Mouse (Mus musculus) lung, postnatal 14 days (tissue): Measurements from ENCODE around the gene Sertm1.

Source experiments
- DNase-seq: peaks from one replicate; pipeline ENCODE4 v3.0.0; 2021

Gene Sertm1

DNA sequence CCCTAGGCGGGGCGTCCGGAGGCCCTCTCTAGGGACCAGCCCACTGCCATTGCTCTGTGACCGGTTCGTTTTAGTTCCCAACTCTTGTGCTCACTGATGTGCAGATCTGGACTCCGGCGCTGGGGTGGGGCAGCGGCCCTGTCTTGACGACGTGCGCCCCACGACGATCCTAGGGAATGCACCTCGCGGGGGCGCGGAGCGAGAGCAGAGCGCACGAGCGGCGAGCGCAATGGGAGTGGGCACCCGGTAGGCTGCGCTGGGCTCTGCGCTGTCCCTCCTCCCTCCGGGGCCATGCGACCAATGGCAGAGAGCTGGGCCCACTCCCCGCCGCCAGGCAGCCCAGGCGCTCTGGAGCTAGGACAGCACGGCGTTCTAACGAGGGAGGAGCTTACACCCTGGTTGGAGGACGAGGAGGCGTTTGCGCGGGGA lies at the start of gene Sertm1:
Gene Sertm1, minus strand, starts transcription at position 245 of the 429 bp plus-strand sequence.
- DNase-seq: no peak

DNA sequence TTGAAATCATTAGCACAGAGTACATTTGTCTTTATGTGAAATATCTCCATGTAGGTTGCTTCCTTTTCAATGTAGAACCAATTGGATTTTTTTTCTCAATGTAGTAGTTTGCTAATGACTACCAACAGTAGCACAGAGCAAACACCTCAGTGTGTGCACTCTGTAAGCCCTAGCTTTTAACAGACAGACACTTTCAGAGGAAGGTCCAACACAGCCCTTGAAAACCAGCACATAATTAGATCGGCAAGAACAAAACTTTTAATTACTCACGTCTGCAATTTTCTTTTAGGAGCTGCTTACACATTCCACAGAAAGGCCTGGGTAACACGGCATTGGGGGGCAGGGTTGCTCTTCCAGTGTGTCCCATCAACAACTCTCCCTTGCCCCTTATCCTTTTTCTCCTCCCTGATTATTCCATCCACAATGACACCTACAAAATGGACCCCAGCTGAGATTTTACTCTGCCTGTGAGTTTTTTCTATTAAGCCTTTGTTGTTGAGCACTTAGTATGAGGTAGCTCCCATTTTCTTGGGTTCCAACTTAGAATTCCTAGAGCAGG lies 49.3 kb upstream of the Sertm1 start:
- DNase-seq: no peak

DNA sequence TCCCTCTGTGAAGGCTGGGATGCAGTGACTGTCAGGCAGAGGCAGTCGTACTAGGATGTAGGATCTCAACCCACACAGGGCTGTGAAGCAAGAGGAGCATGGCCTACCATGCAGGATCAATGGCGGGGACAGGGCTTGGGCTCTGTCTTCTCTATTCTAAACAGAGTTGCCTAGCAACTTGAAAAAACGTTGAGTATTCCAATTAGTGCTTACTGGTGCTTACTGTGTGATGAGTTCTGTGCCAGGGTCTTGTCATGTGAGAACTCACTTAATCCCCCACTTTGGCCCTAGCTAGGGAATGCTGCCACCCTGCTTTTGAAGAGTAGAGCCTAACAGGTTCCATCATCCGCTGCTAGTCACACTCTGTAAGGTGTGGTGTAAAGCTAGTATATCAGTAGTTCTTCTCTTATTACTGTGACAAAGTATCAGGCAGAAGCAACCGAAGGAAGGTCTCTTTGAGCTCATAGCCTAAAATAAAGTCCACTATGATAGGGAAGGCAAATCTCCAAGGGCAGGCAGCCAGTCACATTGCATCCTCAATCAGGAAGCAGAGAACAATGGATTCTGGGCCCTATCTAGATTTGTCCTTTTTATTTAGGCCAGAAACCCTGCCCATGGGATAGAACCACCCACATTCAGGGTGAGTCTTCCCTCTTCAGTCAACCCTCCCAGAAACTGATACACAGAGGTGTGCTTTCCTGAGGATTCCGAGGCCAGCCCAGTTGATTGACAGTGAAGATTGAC lies 27.6 kb upstream of the Sertm1 start:
- no peak for DNase-seq

DNA sequence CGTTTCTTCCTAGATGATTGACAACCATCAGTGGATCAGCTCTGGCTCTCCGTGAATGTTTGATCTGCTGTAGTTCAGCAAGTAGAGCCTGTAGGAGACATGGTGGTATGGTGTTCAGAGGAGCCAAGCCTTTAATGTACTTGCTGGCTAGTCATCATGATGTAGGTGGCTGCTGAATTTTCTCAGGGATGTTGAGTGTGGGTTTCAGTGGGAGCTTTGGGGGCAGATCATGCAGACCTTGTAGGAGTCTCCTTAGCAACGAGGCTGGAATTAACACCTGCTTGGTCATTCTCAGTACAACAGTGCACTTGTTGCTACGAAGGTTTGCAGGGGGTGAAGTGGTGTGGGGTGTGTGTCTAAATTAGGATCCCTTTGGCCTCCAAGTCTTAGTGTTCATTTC lies 18.8 kb upstream of the Sertm1 start:
- no peak for DNase-seq

DNA sequence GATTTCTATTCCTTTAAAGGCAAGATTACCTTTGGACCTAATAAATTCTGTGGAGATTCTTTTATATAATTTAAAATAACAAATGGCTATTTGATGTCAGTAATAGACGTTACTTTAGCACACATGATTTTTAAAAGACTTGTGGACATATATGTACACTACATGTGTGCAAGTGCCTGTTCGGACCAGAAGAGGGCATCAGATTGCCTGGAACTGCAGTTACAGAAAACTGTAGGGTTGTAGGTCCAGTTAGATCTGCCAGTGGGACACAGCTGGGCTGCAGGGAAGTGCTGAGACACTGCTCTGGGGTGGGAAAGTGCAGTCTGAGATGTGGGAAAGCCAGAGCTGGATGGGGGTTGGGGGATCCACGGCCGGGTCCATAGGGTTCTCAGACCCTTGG lies 16.9 kb upstream of the Sertm1 start:
- DNase-seq: no peak

DNA sequence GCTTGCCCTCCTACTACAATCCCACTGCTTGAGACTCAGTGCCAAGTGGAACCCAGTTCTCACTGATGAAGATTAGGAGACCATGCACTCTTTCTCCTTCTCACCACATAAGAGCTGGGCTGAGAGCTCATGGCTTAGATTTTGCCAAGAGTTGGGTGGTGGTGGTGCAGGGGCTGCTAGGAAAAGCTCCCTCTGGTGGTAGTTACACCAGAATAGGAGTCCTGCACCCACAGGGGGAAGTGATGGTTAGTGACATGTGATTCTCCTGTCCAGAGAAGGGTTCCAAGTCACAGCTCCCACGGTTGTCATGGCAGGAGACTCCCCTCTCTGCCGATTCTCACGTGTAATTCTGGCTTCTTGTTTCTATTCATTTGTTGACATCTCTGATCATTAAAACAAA lies 4.7 kb upstream of the Sertm1 start:
- DNase-seq: no peak

DNA sequence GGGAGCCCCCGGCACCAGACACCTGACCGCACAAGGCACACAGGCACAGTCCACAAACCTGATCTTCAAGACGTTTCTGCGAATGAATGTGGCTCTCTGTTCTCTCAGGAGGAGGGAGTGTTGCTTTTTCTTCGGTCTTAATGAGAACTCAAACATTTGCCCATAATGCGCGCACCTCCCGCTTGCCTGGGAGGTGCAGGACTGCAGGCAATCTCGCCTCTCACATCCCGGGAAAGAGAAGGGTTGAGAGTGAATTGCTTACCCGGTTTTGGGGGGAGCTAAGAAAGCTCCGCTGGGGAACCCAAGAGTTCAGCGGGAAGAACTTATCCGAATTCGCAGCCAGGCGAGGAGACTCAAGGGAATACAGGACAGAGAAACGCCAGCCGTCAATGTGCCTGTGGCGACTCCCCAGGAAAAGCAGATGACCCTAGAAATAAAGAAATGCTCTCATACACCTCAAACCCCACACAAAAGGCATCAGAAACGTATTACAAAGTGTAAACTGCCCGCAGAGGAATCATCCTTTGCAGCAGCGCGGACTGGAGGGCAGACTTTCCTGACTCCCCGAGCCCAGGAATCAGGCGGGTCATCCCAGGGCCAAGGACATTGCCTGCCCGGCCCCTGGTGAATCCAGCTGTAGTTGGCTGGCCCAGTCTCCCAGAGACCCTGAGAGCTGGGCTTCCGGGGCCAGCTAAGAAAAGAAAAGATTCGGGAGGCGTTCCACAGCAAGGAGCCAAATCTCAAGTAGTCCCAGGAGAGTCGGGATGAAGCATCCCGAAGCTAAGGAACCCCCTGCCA lies 643 bp downstream of the Sertm1 start:
- no peak for DNase-seq

DNA sequence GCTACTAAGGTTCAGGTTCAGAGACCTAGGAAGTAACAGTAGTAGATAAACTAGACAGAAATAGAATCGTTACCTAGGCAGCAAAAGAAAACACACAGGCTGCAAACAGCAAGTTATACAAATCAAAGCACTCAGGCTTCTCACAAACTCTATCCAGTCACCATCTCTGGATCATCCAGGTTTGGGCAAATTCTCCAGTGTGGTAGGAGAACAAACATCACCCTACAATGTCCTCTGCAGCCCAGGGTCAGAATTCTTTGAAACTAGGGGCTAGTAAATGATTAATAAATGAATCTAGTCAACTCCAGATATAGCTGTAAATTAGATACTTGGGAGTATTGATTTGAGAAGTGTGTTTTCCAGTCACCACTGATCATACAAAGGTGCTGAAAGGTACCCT lies 6.8 kb downstream of the Sertm1 start:
- DNase-seq: no peak

DNA sequence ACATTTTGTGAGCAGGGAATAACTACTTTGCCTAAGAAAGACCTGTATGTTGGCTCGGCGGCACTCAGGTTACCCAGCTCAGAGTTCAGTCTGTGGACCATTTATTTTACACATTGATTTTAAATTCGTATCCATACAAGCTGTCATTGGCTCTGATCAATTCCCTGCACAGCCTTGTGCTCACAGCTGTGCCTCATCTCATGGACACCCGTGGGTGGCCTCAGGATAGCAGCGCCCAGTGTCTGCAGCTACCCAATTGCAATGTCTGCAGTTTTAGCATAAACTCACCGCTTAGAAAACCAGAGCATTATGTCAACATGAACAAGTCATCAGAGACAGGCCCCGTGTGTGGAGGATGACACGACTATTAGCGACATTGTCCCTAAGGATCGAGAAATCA lies 17.7 kb downstream of the Sertm1 start:
- no peak for DNase-seq

DNA sequence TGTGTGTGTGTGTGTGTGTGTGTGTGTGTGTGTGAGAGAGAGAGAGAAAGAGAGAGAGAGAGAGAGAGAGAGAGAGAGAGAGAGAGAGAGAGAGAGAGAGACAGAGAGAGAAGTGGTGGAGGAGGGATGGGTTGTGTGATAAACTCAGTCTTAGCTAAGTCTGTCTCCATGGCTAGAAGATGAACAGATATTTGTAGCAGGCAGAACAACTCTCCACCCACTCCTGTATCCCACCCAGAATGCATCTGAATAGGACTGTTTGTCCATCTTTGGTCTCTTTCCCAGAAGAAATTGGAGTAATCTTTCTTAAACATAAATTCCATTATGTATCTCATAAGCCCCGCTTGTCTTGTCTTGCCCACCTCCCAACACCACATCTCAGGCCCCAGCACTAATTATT lies 20.8 kb downstream of the Sertm1 start:
- DNase-seq: no peak

DNA sequence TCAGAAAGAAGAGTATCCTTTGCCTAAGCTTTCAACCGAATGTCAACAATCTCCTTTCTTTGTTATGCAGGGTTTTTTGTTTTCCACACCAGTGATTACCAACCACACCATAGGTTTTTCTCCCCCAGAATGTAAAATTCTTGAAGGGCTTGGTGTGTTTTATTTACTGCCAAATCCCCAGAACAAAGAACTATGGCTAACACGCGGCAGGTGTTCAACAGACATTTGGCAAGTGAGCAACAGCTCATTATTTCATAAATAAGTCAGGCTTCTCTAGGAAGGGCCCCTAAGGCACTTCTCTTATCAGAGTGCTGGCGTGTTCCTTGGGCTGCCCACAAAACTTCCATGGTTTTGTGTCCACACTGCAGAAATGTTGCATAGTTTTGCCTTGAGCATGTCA lies 23.5 kb downstream of the Sertm1 start:
- DNase-seq: no peak

DNA sequence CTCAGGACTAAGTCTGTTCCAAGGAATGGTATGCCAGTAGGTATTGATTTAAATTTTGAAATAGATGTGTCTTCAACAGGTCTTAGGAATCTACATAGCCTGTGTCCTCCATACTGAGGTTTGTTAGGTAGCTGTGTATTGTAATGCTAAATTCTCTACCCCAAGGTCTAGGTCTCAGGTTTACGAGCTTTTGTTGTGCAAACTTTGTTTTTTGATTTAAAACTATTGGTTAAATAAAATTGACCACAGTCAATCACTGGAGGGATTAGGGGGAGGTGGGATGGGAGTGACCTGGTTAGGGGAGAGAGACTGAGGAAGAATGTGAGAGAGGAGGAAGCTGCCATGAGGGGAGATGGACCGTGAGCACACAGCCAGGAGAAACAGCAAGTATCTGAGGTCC lies 29.2 kb downstream of the Sertm1 start:
- no peak for DNase-seq
